Mouse (Mus musculus) brain, embryonic 14.5 days (tissue): ENCODE measurements at regions not wholly inside any gene's neighbourhood (a gene's known extent, or its start where the extent isn't known, plus 50 kb on each side); places are given as distances from the start of the nearest gene placed in this dataset.

Experiments used
- CTCF ChIP-seq: fragments of 200-500 bp; IDR thresholded peaks from 2 replicates; pipeline ENCODE4 v1.5.1; 2012; ENCODE audit warnings: inconsistent platforms, mild to moderate bottlenecking, moderate library complexity, borderline replicate concordance; ENCODE audit not compliant: insufficient read depth, insufficient read length; ENCODE audit errors: extremely low read depth
- POLR2A ChIP-seq: fragments of 200-500 bp; IDR thresholded peaks from 2 replicates; pipeline ENCODE4 v1.6.1; 2012; ENCODE audit warnings: mild to moderate bottlenecking, inconsistent platforms, borderline replicate concordance; ENCODE audit not compliant: poor library complexity, insufficient read depth, insufficient read length, severe bottlenecking; ENCODE audit errors: extremely low read depth

DNA sequence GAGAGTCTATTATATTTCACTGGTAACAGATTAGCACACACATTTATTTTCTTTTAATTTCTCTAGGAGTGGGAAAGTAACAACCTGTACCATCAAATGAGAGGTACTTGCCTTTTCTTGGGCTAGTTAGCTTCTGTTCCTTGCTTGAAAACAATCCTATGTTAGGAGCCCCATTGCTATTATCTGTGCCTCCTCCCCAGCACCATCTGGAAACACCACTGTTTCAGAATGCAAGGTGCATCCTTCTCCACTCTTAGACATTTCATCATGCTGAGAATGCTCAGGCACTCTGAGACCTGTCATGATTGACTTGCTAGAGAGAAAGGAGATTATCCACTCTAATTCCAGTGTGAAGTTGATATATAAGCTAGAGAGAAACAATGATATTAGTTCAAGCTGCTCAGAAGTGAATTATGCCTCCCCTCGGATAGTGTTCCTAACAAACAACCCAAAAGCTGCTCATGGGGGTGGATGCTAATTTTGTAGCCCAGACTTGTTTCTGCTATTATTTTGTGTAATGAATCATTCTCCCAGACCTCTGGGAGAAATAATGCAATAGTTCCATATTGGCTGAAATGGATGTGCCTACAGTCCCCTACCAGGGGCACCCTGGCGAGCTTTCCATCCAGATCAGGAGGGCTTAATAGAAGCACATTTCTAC lies 119.0 kb upstream of the Cttnbp2 start:
- TF ChIP-seq CTCF: no peak
- TF ChIP-seq POLR2A: no peak
